Mouse (Mus musculus): Measurements from ENCODE around the gene Uqcc2.

The Uqcc2 gene

GRCm38 (mm10) chr17:27077133-27077532 lies 56.6 kb downstream of the Uqcc2 start:
- DNase-seq (ENCODE audit: low spot score in 2 of 2): no peak

- DNase-seq (ENCODE audit: low spot score in 2 of 2): no peak
Observed at GRCm38 (mm10) chr17:27074849-27075745, 58.6 kb downstream of the Uqcc2 start.

- no peak for DNase-seq (ENCODE audit: low spot score in 2 of 2)
Observed at GRCm38 (mm10) chr17:27074236-27074635, 59.5 kb downstream of the Uqcc2 start.

GRCm38 (mm10) chr17:27073778-27074177 lies 59.9 kb downstream of the Uqcc2 start:
- DNase-seq (ENCODE audit: low spot score in 2 of 2): no peak

- DNase-seq (ENCODE audit: low spot score in 2 of 2): no peak
Observed at GRCm38 (mm10) chr17:27073126-27073525, 60.6 kb downstream of the Uqcc2 start.
